Mouse (Mus musculus) liver, postnatal 0 days (tissue): ENCODE measurements around the gene Gm21897. TPM values are rescaled to one million over a fixed set of nuclear protein-coding genes. Genes with fewer than 3 reads are reported as not detected.

Experiments
- ATAC-seq: fragments of 200-750 bp; cut with Nextera tagmentation; 2 replicates; pipeline ENCODE4 v1.8.0; 2017; ENCODE audit warnings: mild to moderate bottlenecking, moderate library complexity
- DNase-seq: peaks from one replicate; pipeline ENCODE4 v3.0.0-alpha.2; 2016
- H3K27ac ChIP-seq: fragments of 300-500 bp; sonication (generic); 2 replicates; pipeline ENCODE4 v1.5.1; 2014; ENCODE audit warnings: antibody characterized with exemption, moderate library complexity, mild to moderate bottlenecking, low read depth
- H3K27me3 ChIP-seq: fragments of 300-500 bp; sonication (generic); 2 replicates; pipeline ENCODE4 v1.6.1; 2014; ENCODE audit warnings: low read length, control low read depth, mixed read lengths; ENCODE audit not compliant: insufficient read depth
- H3K36me3 ChIP-seq: fragments of 300-500 bp; sonication (generic); replicated peaks from 2 replicates; pipeline ENCODE4 v1.6.1; 2014; ENCODE audit warnings: mild to moderate bottlenecking, control low read depth, low read length, moderate library complexity, mixed read lengths; ENCODE audit not compliant: insufficient read depth
- H3K4me1 ChIP-seq: fragments of 300-500 bp; sonication (generic); 2 replicates; pipeline ENCODE4 v1.6.1; 2014; ENCODE audit warnings: antibody characterized with exemption, mild to moderate bottlenecking, control low read depth; ENCODE audit not compliant: insufficient read depth
- H3K4me2 ChIP-seq: fragments of 300-500 bp; sonication (generic); 2 replicates; pipeline ENCODE4 v1.6.1; 2014; ENCODE audit warnings: low read depth, mild to moderate bottlenecking, low read length, moderate library complexity, mixed read lengths
- H3K4me3 ChIP-seq: fragments of 300-500 bp; sonication (generic); 2 replicates; pipeline ENCODE4 v1.5.1; 2014; ENCODE audit warnings: low read depth, low read length
- H3K9ac ChIP-seq: fragments of 300-500 bp; sonication (generic); replicated peaks from 2 replicates; pipeline ENCODE4 v1.6.1; 2014; ENCODE audit warnings: mild to moderate bottlenecking, moderate library complexity
- H3K9me3 ChIP-seq: fragments of 300-500 bp; sonication (generic); 2 replicates; pipeline ENCODE4 v1.6.1; 2016; ENCODE audit warnings: mild to moderate bottlenecking, control low read depth, low read length, mixed read lengths
- CTCF ChIP-seq: sonication (generic); IDR thresholded peaks from 2 replicates; pipeline ENCODE4 v1.5.1; 2016; ENCODE audit warnings: antibody characterized with exemption, low read depth
- EP300 ChIP-seq: IDR thresholded peaks from 2 replicates; pipeline ENCODE4 v1.6.1; 2016; ENCODE audit warnings: antibody characterized with exemption, low read depth, mild to moderate bottlenecking
- WGBS: fragments of 180-500 bp; shearing (Covaris S2); extraction: QIAGEN DNeasy Blood & Tissue Kit; methylation state at CpG from one replicate; pipeline ENCODE4 v1.1.7; 2014; ENCODE audit not compliant: insufficient replicate concordance; 5-methylcytosine and 5-hydroxymethylcytosine counted together
- polyA plus RNA-seq: library from polyadenylated mRNA; unstranded; fragments of >200 nt; fragmentation: Nextera tagmentation; extraction: Ambion mirVana; gene quantifications from 2 replicates; pipeline ENCODE4 v1.2.1, GENCODE M21; 2015

Gene Gm21897
- polyA plus RNA-seq, 1 experiment from 2014 or later, result not detected

GRCm38 (mm10) chr16:15355339-15355738 lies 38.1 kb downstream of the Gm21897 start:
- H3K27ac ChIP-seq, result no peak overlapping the region
- 68% methylated on average over 1 of the region's 1 CpGs for WGBS
- no peak overlapping the region for H3K9ac ChIP-seq
- DNase-seq (no peak), ATAC-seq (no peak)
- H3K36me3 ChIP-seq, result no peaks in the 10 kb centered on the region
- H3K4me2 ChIP-seq, result no peak overlapping the region
- no peak for TF ChIP-seq EP300
- TF ChIP-seq CTCF, result no peak
- H3K4me3 ChIP-seq, result no peak overlapping the region
- H3K4me1 ChIP-seq, result no peaks in the 10 kb centered on the region
- no peaks in the 10 kb centered on the region for H3K27me3 ChIP-seq
- H3K9me3 ChIP-seq, result no peaks in the 10 kb centered on the region

- no peaks in the 10 kb centered on the region for H3K36me3 ChIP-seq
- no peaks in the 10 kb centered on the region for H3K9me3 ChIP-seq
- ATAC-seq (no peak), DNase-seq (no peak)
- TF ChIP-seq EP300 (no peak), CTCF (no peak)
- no peak overlapping the region for H3K9ac ChIP-seq
- H3K4me3 ChIP-seq, result no peak overlapping the region
- H3K27ac ChIP-seq, result no peak overlapping the region
- H3K4me2 ChIP-seq, result no peak overlapping the region
- H3K27me3 ChIP-seq, result no peaks in the 10 kb centered on the region
- H3K4me1 ChIP-seq, result no peaks in the 10 kb centered on the region
These were observed 40.5 kb downstream of the Gm21897 start for GRCm38 (mm10) chr16:15357766-15358165.

GRCm38 (mm10) chr16:15359110-15359782 lies 42.0 kb downstream of the Gm21897 start:
- Histone ChIP-seq H3K9me3 (no peaks in the 10 kb centered on the region), H3K9ac (no peak overlapping the region), H3K27ac (no peak overlapping the region), H3K4me3 (no peak overlapping the region), H3K4me1 (no peaks in the 10 kb centered on the region), H3K4me2 (no peak overlapping the region), H3K27me3 (no peaks in the 10 kb centered on the region), H3K36me3 (no peaks in the 10 kb centered on the region)
- 64% methylated on average over 3 of the region's 3 CpGs for WGBS
- ATAC-seq, result no peak
- TF ChIP-seq CTCF, result no peak
- no peak for TF ChIP-seq EP300
- DNase-seq, result no peak

GRCm38 (mm10) chr16:15360825-15361224 lies 43.6 kb downstream of the Gm21897 start:
- ATAC-seq (no peak), DNase-seq (no peak)
- H3K4me2 ChIP-seq, result no peak overlapping the region
- H3K4me3 ChIP-seq, result no peak overlapping the region
- no peaks in the 10 kb centered on the region for H3K4me1 ChIP-seq
- H3K27ac ChIP-seq, result no peak overlapping the region
- no peaks in the 10 kb centered on the region for H3K9me3 ChIP-seq
- no peaks in the 10 kb centered on the region for H3K36me3 ChIP-seq
- no peak for TF ChIP-seq EP300
- TF ChIP-seq CTCF, result no peak
- H3K9ac ChIP-seq, result no peak overlapping the region
- H3K27me3 ChIP-seq, result no peaks in the 10 kb centered on the region
